Mouse (Mus musculus) small intestine, adult 2 months (tissue): ENCODE results near the gene Cmtr2. TPM values are rescaled to one million over a fixed set of nuclear protein-coding genes. Genes with fewer than 3 reads are reported as not detected.

Experiments used
- H3K27ac ChIP-seq: fragments of 200-500 bp; 2 replicates; pipeline ENCODE4 v1.5.1; 2012; ENCODE audit warnings: low read depth, low read length, control low read depth, inconsistent platforms; ENCODE audit not compliant: insufficient read depth
- H3K27me3 ChIP-seq: fragments of 200-500 bp; 2 replicates; pipeline ENCODE4 v1.6.1; 2012; ENCODE audit warnings: mild to moderate bottlenecking, moderate library complexity, low read length, inconsistent platforms; ENCODE audit not compliant: control insufficient read depth, insufficient read depth
- H3K36me3 ChIP-seq: fragments of 200-500 bp; 2 replicates; pipeline ENCODE4 v1.6.1; 2012; ENCODE audit warnings: mild to moderate bottlenecking, low read length, control low read depth, inconsistent platforms; ENCODE audit not compliant: control insufficient read depth, insufficient read depth
- H3K4me1 ChIP-seq: fragments of 200-500 bp; 2 replicates; pipeline ENCODE4 v1.6.1; 2012; ENCODE audit warnings: low read length, inconsistent platforms, mixed read lengths; ENCODE audit not compliant: control insufficient read depth, insufficient read depth, insufficient read length
- H3K4me3 ChIP-seq: fragments of 200-500 bp; 2 replicates; pipeline ENCODE4 v1.5.1; 2012; ENCODE audit warnings: low read depth, mild to moderate bottlenecking, control low read depth, inconsistent platforms, low read length, moderate library complexity
- CTCF ChIP-seq: fragments of 200-500 bp; IDR thresholded peaks from 2 replicates; pipeline ENCODE4 v1.5.1; 2012; ENCODE audit warnings: low read depth, mild to moderate bottlenecking, control low read depth, inconsistent platforms, low read length, moderate library complexity, mixed read lengths; ENCODE audit not compliant: insufficient replicate concordance, insufficient read length; ENCODE audit errors: extremely low read depth
- POLR2A ChIP-seq: fragments of 200-500 bp; IDR thresholded peaks from 2 replicates; pipeline ENCODE4 v1.6.1; 2012; ENCODE audit warnings: low read depth, mild to moderate bottlenecking, control low read depth, inconsistent platforms, low read length, moderate library complexity
- WGBS: fragments of 180-500 bp; shearing (Covaris S2); methylation state at CpG from one replicate; pipeline ENCODE4 v1.1.7; 2018; 5-methylcytosine and 5-hydroxymethylcytosine counted together
- polyA plus RNA-seq: library from polyadenylated mRNA; depleted of rRNA; stranded (reverse); fragments of >200 nt; gene quantifications from 2 replicates; pipeline ENCODE4 v1.2.3, GENCODE M21; 2012

Cmtr2 gene
- polyA plus RNA-seq, 1 experiment = 1.2 TPM

- H3K27me3 ChIP-seq = no peaks in the 10 kb centered on the region
- H3K4me1 ChIP-seq = no peaks in the 10 kb centered on the region
- peak; percentile 45; the same call in 1 of the 2 replicates for TF ChIP-seq POLR2A
- TF ChIP-seq CTCF = no peak
- no peak overlapping the region for H3K27ac ChIP-seq
- under 1% methylated on average over 43 of the region's 43 CpGs for WGBS
- peak overlapping the region; percentile 93 for H3K4me3 ChIP-seq
- H3K36me3 ChIP-seq = peaks cover 15% of the 10 kb centered on the region
Measured at GRCm38 (mm10) chr8:110217681-110218131, 2.2 kb downstream of the Cmtr2 start.

- TF ChIP-seq CTCF (no peak), POLR2A (no peak)
- Histone ChIP-seq H3K4me3 (no peak overlapping the region), H3K27me3 (no peaks in the 10 kb centered on the region), H3K36me3 (peaks cover 20% of the 10 kb centered on the region), H3K27ac (no peak overlapping the region), H3K4me1 (no peaks in the 10 kb centered on the region)
- WGBS = 44% methylated on average over 5 of the region's 5 CpGs
Measured at GRCm38 (mm10) chr8:110218511-110218910, 3.0 kb downstream of the Cmtr2 start.

- Histone ChIP-seq H3K27ac (no peak overlapping the region), H3K27me3 (no peaks in the 10 kb centered on the region), H3K4me1 (no peaks in the 10 kb centered on the region), H3K4me3 (no peak overlapping the region), H3K36me3 (peaks cover 20% of the 10 kb centered on the region)
- TF ChIP-seq CTCF = no peak
- 92% methylated on average over 14 of the region's 14 CpGs for WGBS
Measured at GRCm38 (mm10) chr8:110220936-110221335, 5.5 kb downstream of the Cmtr2 start.

- Histone ChIP-seq H3K36me3 (no peaks in the 10 kb centered on the region), H3K27ac (no peak overlapping the region), H3K4me1 (no peaks in the 10 kb centered on the region), H3K27me3 (no peaks in the 10 kb centered on the region), H3K4me3 (no peak overlapping the region)
- WGBS = 27% methylated on average over 6 of the region's 6 CpGs
- no peak for TF ChIP-seq POLR2A
Measured at GRCm38 (mm10) chr8:110230803-110231202, 15.3 kb downstream of the Cmtr2 start.

GRCm38 (mm10) chr8:110242278-110243177 is 27.1 kb downstream of the Cmtr2 start:
- Histone ChIP-seq H3K27me3 (no peaks in the 10 kb centered on the region), H3K27ac (no peak overlapping the region), H3K4me3 (no peak overlapping the region), H3K4me1 (no peaks in the 10 kb centered on the region), H3K36me3 (no peaks in the 10 kb centered on the region)
- WGBS = 53% methylated on average over 7 of the region's 7 CpGs
- TF ChIP-seq POLR2A = no peak
- no peak for TF ChIP-seq CTCF

- Histone ChIP-seq H3K27me3 (no peaks in the 10 kb centered on the region), H3K4me1 (no peaks in the 10 kb centered on the region), H3K4me3 (no peak overlapping the region), H3K27ac (no peak overlapping the region), H3K36me3 (no peaks in the 10 kb centered on the region)
- TF ChIP-seq POLR2A = no peak
- WGBS = 62% methylated on average over 2 of the region's 2 CpGs
Measured at GRCm38 (mm10) chr8:110244566-110244965, 29.1 kb downstream of the Cmtr2 start.

- Histone ChIP-seq H3K27me3 (no peaks in the 10 kb centered on the region), H3K36me3 (no peaks in the 10 kb centered on the region), H3K4me1 (no peaks in the 10 kb centered on the region), H3K4me3 (no peak overlapping the region), H3K27ac (no peak overlapping the region)
- WGBS = 83% methylated on average over 6 of the region's 6 CpGs
- TF ChIP-seq POLR2A (no peak), CTCF (no peak)
Measured at GRCm38 (mm10) chr8:110247238-110247637, 31.8 kb downstream of the Cmtr2 start.
